Mouse (Mus musculus) embryonic facial prominence, embryonic 15.5 days (tissue): Measurements from ENCODE around the gene Dqx1. TPM values are rescaled to one million over a fixed set of nuclear protein-coding genes. Genes with fewer than 3 reads are reported as not detected.

ENCODE experiments used
- ATAC-seq: fragments of 200-750 bp; cut with Nextera tagmentation; 2 replicates; pipeline ENCODE4 v1.8.0; 2017; ENCODE audit warnings: low read depth, moderate TSS enrichment; ENCODE audit not compliant: insufficient number of reproducible peaks, low FRiP score, low TSS enrichment
- H3K27ac ChIP-seq: fragments of 300-500 bp; sonication (generic); replicated peaks from 2 replicates; pipeline ENCODE4 v1.5.1; 2015; ENCODE audit warnings: mild to moderate bottlenecking, inconsistent platforms
- H3K27me3 ChIP-seq: fragments of 300-500 bp; sonication (generic); 2 replicates; pipeline ENCODE4 v1.6.1; 2015; ENCODE audit warnings: inconsistent platforms
- H3K36me3 ChIP-seq: fragments of 300-500 bp; sonication (generic); 2 replicates; pipeline ENCODE4 v1.6.1; 2015; ENCODE audit warnings: mild to moderate bottlenecking, inconsistent platforms
- H3K4me1 ChIP-seq: fragments of 300-500 bp; sonication (generic); 2 replicates; pipeline ENCODE4 v1.6.1; 2015; ENCODE audit warnings: inconsistent platforms
- H3K4me2 ChIP-seq: fragments of 300-500 bp; sonication (generic); replicated peaks from 2 replicates; pipeline ENCODE4 v1.6.1; 2015; ENCODE audit warnings: mild to moderate bottlenecking, inconsistent platforms
- H3K4me3 ChIP-seq: fragments of 300-500 bp; sonication (generic); replicated peaks from 2 replicates; pipeline ENCODE4 v1.5.1; 2015; ENCODE audit warnings: mild to moderate bottlenecking, inconsistent platforms
- H3K9ac ChIP-seq: fragments of 300-500 bp; sonication (generic); 2 replicates; pipeline ENCODE4 v1.6.1; 2015; ENCODE audit warnings: inconsistent platforms
- H3K9me3 ChIP-seq: fragments of 300-500 bp; sonication (generic); replicated peaks from 2 replicates; pipeline ENCODE4 v1.6.1; 2016; ENCODE audit warnings: inconsistent platforms
- WGBS: fragments of 180-500 bp; shearing (Covaris S2); methylation state at CpG from one replicate; pipeline ENCODE4 v1.1.7; 2015; 5-methylcytosine and 5-hydroxymethylcytosine counted together
- polyA plus RNA-seq: library from polyadenylated mRNA; unstranded; fragments of >200 nt; fragmentation: Nextera tagmentation; extraction: Ambion mirVana; gene quantifications from 2 replicates; pipeline ENCODE4 v1.2.1, GENCODE M21; 2015

Gene Dqx1
- polyA plus RNA-seq, result 1.0 and 1.6 TPM in 2 replicates

GRCm38 (mm10) chr6:83057790-83058189 is at the start of gene Dqx1:
Gene Dqx1 (plus strand): TSS chr6:83057844.
- 38% methylated on average over 3 of the region's 3 CpGs for WGBS
- H3K36me3 ChIP-seq, result peaks cover 18% of the 10 kb centered on the region
- no peak within 1 kb of the TSS for H3K27ac ChIP-seq
- H3K9me3 ChIP-seq, result no peaks in the 10 kb centered on the region
- peaks cover 26% of the 10 kb centered on the region for H3K27me3 ChIP-seq
- no peak within 1 kb of the TSS for H3K9ac ChIP-seq
- H3K4me3 ChIP-seq, result no peak within 1 kb of the TSS
- peaks cover 22% of the 10 kb centered on the region for H3K4me1 ChIP-seq
- H3K4me2 ChIP-seq, result no peak within 1 kb of the TSS
- no peak for ATAC-seq

- Histone ChIP-seq H3K9me3 (no peaks in the 10 kb centered on the region), H3K9ac (no peak overlapping the region), H3K4me3 (no peak overlapping the region), H3K27me3 (no peaks in the 10 kb centered on the region), H3K4me1 (peaks cover 8% of the 10 kb centered on the region; the same call in 1 of the 2 replicates), H3K36me3 (no peaks in the 10 kb centered on the region), H3K27ac (no peak overlapping the region), H3K4me2 (no peak overlapping the region)
- no peak for ATAC-seq
- 58% methylated on average over 3 of the region's 3 CpGs for WGBS
Observed at GRCm38 (mm10) chr6:83008659-83009058, 49.0 kb upstream of the Dqx1 start.

DNA sequence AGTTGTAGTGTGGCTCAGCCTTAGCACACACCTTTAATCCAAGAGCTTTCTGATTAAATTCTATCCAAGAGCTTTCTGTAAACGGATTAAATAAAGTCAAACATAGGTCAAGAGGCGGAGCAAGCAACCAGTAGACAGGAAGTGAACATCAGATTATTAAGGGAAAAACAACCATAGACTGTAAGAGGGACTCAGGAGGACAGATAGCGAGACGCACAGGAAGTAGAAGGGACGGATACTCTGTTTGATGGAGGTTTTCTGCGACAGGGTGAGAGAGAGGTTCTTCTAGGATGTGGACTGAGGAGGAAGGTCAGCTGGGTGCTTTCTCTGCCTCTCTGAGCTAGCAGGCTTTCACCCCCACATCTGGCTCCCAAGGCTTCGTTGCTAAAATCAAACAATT is 47.6 kb upstream of the Dqx1 start:
- H3K4me2 ChIP-seq, result no peak overlapping the region
- peaks cover 5% of the 10 kb centered on the region; the same call in 1 of the 2 replicates for H3K4me1 ChIP-seq
- H3K9me3 ChIP-seq, result no peaks in the 10 kb centered on the region
- H3K27me3 ChIP-seq, result no peaks in the 10 kb centered on the region
- no peaks in the 10 kb centered on the region for H3K36me3 ChIP-seq
- ATAC-seq, result no peak
- no peak overlapping the region for H3K4me3 ChIP-seq
- no peak overlapping the region for H3K27ac ChIP-seq
- no peak overlapping the region for H3K9ac ChIP-seq
- 57% methylated on average over 7 of the region's 7 CpGs for WGBS

DNA sequence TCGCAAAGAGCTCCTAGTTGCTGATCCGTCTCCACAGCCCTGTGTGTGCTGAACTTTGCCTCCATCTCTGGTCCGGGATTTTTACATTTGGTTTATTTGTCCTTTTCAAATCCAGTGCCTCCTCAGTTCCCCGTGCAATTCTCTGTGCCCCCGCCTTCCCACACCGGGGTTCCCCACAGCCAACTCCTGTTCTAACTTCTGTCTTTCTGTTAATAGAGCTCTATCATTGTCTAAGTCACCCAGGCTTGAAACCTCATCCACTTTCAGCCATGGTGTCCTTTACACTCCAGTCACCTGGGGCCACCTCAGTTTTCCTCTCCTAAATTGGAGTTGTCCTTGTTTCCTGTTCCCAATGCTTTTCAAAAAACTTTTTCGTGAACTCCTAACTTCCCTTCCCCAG is 46.4 kb upstream of the Dqx1 start:
- Histone ChIP-seq H3K9me3 (no peaks in the 10 kb centered on the region), H3K4me3 (no peak overlapping the region), H3K9ac (no peak overlapping the region), H3K27ac (no peak overlapping the region), H3K27me3 (no peaks in the 10 kb centered on the region), H3K4me1 (no peaks in the 10 kb centered on the region), H3K4me2 (no peak overlapping the region), H3K36me3 (no peaks in the 10 kb centered on the region)
- no peak for ATAC-seq
- 87% methylated on average over 7 of the region's 7 CpGs for WGBS

GRCm38 (mm10) chr6:83011756-83012155 is 45.9 kb upstream of the Dqx1 start:
- ATAC-seq, result no peak
- no peaks in the 10 kb centered on the region for H3K4me1 ChIP-seq
- H3K9me3 ChIP-seq, result no peaks in the 10 kb centered on the region
- H3K36me3 ChIP-seq, result no peaks in the 10 kb centered on the region
- H3K27me3 ChIP-seq, result no peaks in the 10 kb centered on the region
- no peak overlapping the region for H3K9ac ChIP-seq
- H3K27ac ChIP-seq, result no peak overlapping the region
- 69% methylated on average over 6 of the region's 6 CpGs for WGBS
- H3K4me3 ChIP-seq, result no peak overlapping the region
- H3K4me2 ChIP-seq, result no peak overlapping the region

- Histone ChIP-seq H3K36me3 (no peaks in the 10 kb centered on the region), H3K27me3 (no peaks in the 10 kb centered on the region), H3K4me3 (no peak overlapping the region), H3K4me1 (no peaks in the 10 kb centered on the region), H3K9me3 (no peaks in the 10 kb centered on the region), H3K9ac (no peak overlapping the region), H3K4me2 (no peak overlapping the region), H3K27ac (no peak overlapping the region)
- 69% methylated on average over 5 of the region's 5 CpGs for WGBS
- no peak for ATAC-seq
Observed at GRCm38 (mm10) chr6:83013444-83013843, 44.2 kb upstream of the Dqx1 start.

- WGBS, result 64% methylated on average over 12 of the region's 12 CpGs
- no peaks in the 10 kb centered on the region for H3K4me1 ChIP-seq
- no peaks in the 10 kb centered on the region for H3K27me3 ChIP-seq
- no peak overlapping the region for H3K27ac ChIP-seq
- no peak overlapping the region for H3K4me2 ChIP-seq
- H3K9ac ChIP-seq, result no peak overlapping the region
- no peaks in the 10 kb centered on the region for H3K36me3 ChIP-seq
- no peaks in the 10 kb centered on the region for H3K9me3 ChIP-seq
- no peak for ATAC-seq
- H3K4me3 ChIP-seq, result no peak overlapping the region
Observed at GRCm38 (mm10) chr6:83014482-83015466, 42.9 kb upstream of the Dqx1 start.

GRCm38 (mm10) chr6:83015749-83016148 is 41.9 kb upstream of the Dqx1 start:
- Histone ChIP-seq H3K9ac (no peak overlapping the region), H3K4me1 (no peaks in the 10 kb centered on the region), H3K4me2 (no peak overlapping the region), H3K9me3 (no peaks in the 10 kb centered on the region), H3K36me3 (no peaks in the 10 kb centered on the region), H3K4me3 (no peak overlapping the region), H3K27me3 (no peaks in the 10 kb centered on the region), H3K27ac (no peak overlapping the region)
- no peak for ATAC-seq
- 78% methylated on average over 2 of the region's 2 CpGs for WGBS

DNA sequence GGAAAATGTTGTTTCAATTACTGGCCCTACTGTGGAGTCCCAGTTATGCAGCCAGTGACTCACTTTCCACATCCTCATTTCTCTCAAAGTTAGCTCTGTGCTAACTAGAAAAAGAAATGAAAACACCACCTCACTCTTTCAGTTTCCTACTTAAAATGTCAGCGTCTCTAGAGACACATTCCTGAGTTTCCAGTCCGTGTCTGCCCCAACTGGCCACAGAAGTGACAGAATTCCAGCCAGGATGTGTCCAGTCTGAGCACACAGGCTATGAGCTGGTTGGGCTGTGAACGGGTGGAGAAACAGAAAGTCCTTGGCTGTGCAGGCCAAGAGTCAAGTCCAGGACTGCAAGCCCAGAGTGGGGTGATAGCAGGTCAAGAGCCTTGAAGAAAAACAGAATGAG is 40.5 kb upstream of the Dqx1 start:
- H3K9ac ChIP-seq, result no peak overlapping the region
- H3K9me3 ChIP-seq, result no peaks in the 10 kb centered on the region
- H3K27me3 ChIP-seq, result no peaks in the 10 kb centered on the region
- no peak overlapping the region for H3K4me3 ChIP-seq
- no peaks in the 10 kb centered on the region for H3K4me1 ChIP-seq
- H3K27ac ChIP-seq, result no peak overlapping the region
- H3K36me3 ChIP-seq, result no peaks in the 10 kb centered on the region
- no peak for ATAC-seq
- 47% methylated on average over 3 of the region's 3 CpGs for WGBS
- no peak overlapping the region for H3K4me2 ChIP-seq

- H3K4me3 ChIP-seq, result no peak overlapping the region
- H3K27me3 ChIP-seq, result no peaks in the 10 kb centered on the region
- no peak overlapping the region for H3K27ac ChIP-seq
- H3K4me1 ChIP-seq, result no peaks in the 10 kb centered on the region
- WGBS, result 66% methylated on average over 3 of the region's 3 CpGs
- H3K9me3 ChIP-seq, result no peaks in the 10 kb centered on the region
- H3K36me3 ChIP-seq, result no peaks in the 10 kb centered on the region
- ATAC-seq, result no peak
- H3K9ac ChIP-seq, result no peak overlapping the region
- no peak overlapping the region for H3K4me2 ChIP-seq
Observed at GRCm38 (mm10) chr6:83019044-83019443, 38.6 kb upstream of the Dqx1 start.

- ATAC-seq, result no peak
- Histone ChIP-seq H3K9ac (no peak overlapping the region), H3K4me2 (no peak overlapping the region), H3K4me3 (no peak overlapping the region), H3K27ac (no peak overlapping the region), H3K27me3 (no peaks in the 10 kb centered on the region), H3K4me1 (no peaks in the 10 kb centered on the region), H3K36me3 (no peaks in the 10 kb centered on the region), H3K9me3 (no peaks in the 10 kb centered on the region)
- 92% methylated on average over 6 of the region's 6 CpGs for WGBS
Observed at GRCm38 (mm10) chr6:83020121-83020520, 37.5 kb upstream of the Dqx1 start.
